ENCODE assay signal across 28 mouse cellular contexts in genomic region chr8:92313707-92314106, GRCm38 (mm10). TPM values are rescaled to one million over a fixed set of nuclear protein-coding genes. Genes with fewer than 3 reads are reported as not detected.
"Had no signal": no experiment of that assay in that cellular context is flagged by ENCODE, and none has a peak within 500 bp of the region (broad histone marks: within the 10 kb centered on the region; RNA-seq: fewer than 3 reads in every experiment).

No protein-coding gene starts in this region.

- ATAC-seq: forebrain, embryonic 16.5 days; hindbrain, postnatal 0 days; intestine, embryonic 16.5 days had no signal

- H3K4me3 ChIP-seq: gastrocnemius, adult 2 months; heart, adult 2 months; heart, embryonic 13.5 days; heart, embryonic 15.5 days; hindbrain, embryonic 10.5 days; hindbrain, embryonic 13.5 days; hindbrain, embryonic 15.5 days; kidney, embryonic 15.5 days; limb, embryonic 13.5 days; limb, embryonic 15.5 days had no signal

- H3K4me1 ChIP-seq: hindbrain, embryonic 15.5 days; limb, embryonic 13.5 days; limb, embryonic 15.5 days had no signal

- H3K27me3 ChIP-seq: hindbrain, embryonic 15.5 days; limb, embryonic 15.5 days had no signal

- H3K9me3 ChIP-seq: heart, embryonic 13.5 days; heart, embryonic 15.5 days; hindbrain, embryonic 10.5 days; hindbrain, embryonic 13.5 days; hindbrain, embryonic 15.5 days; kidney, embryonic 15.5 days; limb, embryonic 13.5 days; limb, embryonic 15.5 days had no signal

- H3K27ac ChIP-seq: gastrocnemius, adult 2 months; heart, adult 2 months; heart, embryonic 13.5 days; heart, embryonic 15.5 days; hindbrain, embryonic 10.5 days; hindbrain, embryonic 13.5 days; hindbrain, embryonic 15.5 days; hindbrain, postnatal 0 days; kidney, embryonic 15.5 days; kidney, postnatal 0 days; limb, embryonic 13.5 days; limb, embryonic 15.5 days had no signal

- H3K4me2 ChIP-seq: heart, embryonic 11.5 days; heart, embryonic 13.5 days; heart, embryonic 15.5 days; hindbrain, embryonic 13.5 days; hindbrain, embryonic 15.5 days; kidney, embryonic 15.5 days; limb, embryonic 13.5 days; limb, embryonic 15.5 days had no signal

- DNase-seq: gastrocnemius, adult 2 months; gastrocnemius, postnatal 10 days; gastrocnemius, postnatal 25 days; heart, adult 2 months; heart, postnatal 14 days; heart, postnatal 4 days; kidney, adult 11 months; kidney, adult 2 months; kidney, adult 9 months; kidney, postnatal 14 days; kidney, postnatal 36 days; layer of hippocampus, adult 9-11 months; layer of hippocampus, postnatal 36 days; left cerebral cortex, postnatal 4 days had no signal

- H3K36me3 ChIP-seq: heart, embryonic 13.5 days; heart, embryonic 15.5 days; hindbrain, embryonic 10.5 days; hindbrain, embryonic 13.5 days; hindbrain, embryonic 15.5 days; kidney, embryonic 15.5 days; limb, embryonic 13.5 days; limb, embryonic 15.5 days had no signal

- H3K9ac ChIP-seq: heart, embryonic 13.5 days; heart, embryonic 15.5 days; hindbrain, embryonic 13.5 days; hindbrain, embryonic 15.5 days; kidney, embryonic 15.5 days; limb, embryonic 13.5 days; limb, embryonic 15.5 days had no signal

RNA-seq across cellular contexts. Expression of gene Irx5, which starts 43.7 kb away (rescaled TPM):
- polyA plus RNA-seq: intestine, embryonic 14.5 days; intestine, embryonic 16.5 days had no signal
